Mouse (Mus musculus) heart, postnatal 0 days (tissue): ENCODE measurements around the gene Lrrc3c.

Experiments used
- CTCF ChIP-seq: IDR thresholded peaks from 2 replicates; pipeline ENCODE4 v1.5.1; 2016; ENCODE audit warnings: antibody characterized with exemption, control low read depth, low read depth
- EP300 ChIP-seq: IDR thresholded peaks from 2 replicates; pipeline ENCODE4 v1.6.1; 2016; ENCODE audit warnings: antibody characterized with exemption, low read depth

GRCm38 (mm10) chr11:98645946-98646345 is 47.9 kb downstream of the Lrrc3c start:
- TF ChIP-seq CTCF (no peak), EP300 (no peak)
